Mouse (Mus musculus): ENCODE results near the gene Zbtb8b.

DNA sequence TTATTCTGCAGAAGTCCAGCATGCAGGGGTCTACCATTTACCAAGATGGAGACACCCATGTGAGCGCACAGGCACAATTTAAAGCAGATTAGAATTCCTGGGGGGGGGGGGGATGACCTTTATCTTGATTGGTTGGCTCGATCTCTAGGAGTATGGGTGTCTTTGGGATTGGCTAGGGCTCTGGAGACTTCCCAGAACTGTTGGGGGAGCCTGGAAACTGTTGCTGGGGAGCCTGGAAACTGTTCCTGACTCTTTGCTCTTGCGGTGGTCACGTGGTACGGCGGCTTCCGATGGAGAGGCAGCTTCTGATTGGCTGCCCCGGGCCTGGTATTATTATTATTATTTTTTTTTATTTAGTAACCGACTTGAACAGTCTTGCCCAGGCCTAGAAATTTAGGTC, 58.6 kb downstream of the Zbtb8b start:
- TF ChIP-seq CTCF (IDR thresholded peaks at IDR 0.05; ENCODE audit: borderline replicate concordance, extremely low read depth, insufficient read depth, insufficient read length) (no peak), POLR2A (IDR thresholded peaks at IDR 0.05; ENCODE audit: borderline replicate concordance, extremely low read depth, insufficient read depth, insufficient read length, poor library complexity, severe bottlenecking) (no peak)
